Mouse (Mus musculus) B cell, adult (primary cell): ENCODE results near the gene Pwwp2b. TPM values are rescaled to one million over a fixed set of nuclear protein-coding genes. Genes with fewer than 3 reads are reported as not detected.

Experiments
- total RNA-seq: library from RNA; stranded (reverse); gene quantifications from 4 replicates; pipeline ENCODE4 v1.2.4, GENCODE M21; 2023; ENCODE audit not compliant: inconsistent age

Gene Pwwp2b
- total RNA-seq, result 2.9 to 4.1 TPM (median 3.1 TPM) in 4 replicates

GRCm38 (mm10) chr7:139247881-139248614 is at the start of gene Pwwp2b:
TSS of gene Pwwp2b (plus strand) at chr7:139248482.

DNA sequence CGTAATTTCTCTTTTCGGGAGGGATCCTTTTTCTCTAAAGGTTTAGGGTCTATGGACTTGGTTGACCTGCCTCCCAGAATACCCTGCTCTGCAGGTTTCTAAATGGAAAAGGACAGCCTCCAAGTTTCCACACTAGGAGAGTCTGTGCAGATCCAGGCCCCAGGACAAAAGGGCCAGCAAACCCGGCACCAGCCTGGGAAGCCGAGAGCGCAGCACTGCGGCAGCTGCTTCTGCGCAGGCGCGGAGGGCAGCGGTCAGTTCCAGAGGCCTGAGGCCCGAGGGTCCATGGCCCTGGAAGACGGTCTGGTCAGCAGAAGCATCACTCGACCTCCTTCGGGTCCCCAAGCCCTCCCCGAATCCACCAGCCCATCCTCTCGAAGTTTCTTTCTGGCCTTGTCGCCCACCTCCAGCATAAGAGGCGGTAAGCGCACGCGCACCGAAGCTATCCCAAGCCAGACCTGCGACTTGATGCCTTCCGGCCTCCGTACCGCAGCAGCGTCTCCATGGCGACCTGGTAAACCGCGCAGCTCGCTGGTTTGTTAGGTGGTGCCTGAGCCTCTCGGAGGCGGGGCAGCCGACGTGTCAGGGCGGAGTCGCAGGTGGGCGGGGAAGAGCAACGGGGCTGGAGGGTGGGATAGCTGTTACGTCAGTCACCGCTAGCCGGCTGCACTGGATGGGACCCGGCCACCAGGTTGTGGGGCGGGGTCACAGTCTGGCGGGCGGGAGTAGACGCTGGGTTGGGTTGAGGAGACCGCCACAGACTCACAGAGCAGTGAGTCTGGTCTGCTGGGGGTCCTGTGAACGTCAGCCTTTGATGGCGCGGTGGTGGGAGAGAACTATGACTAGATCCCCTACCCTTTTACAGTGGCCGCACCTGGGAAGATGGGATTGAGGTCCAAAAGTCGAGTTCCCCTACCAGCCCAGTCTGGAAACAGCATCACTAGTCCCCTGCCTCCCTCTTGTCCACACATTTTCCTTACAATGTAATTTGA is 35.2 kb upstream of the Pwwp2b start, which contains the start of the genes Lrrc27 and Stk32c:
TSS of gene Lrrc27 (plus strand) at position 235 of the 992 bp plus-strand sequence.
TSS of gene Stk32c (minus strand) at position 554 of the 992 bp plus-strand sequence.

Other genes with a start within 250 kb of the Pwwp2b start
- not detected in 4 replicates for gene Dpysl4, start 162.5 kb upstream of the Pwwp2b start, total RNA-seq
- 0.87 TPM in 1 of 4 replicates, not detected in the others for gene Lrrc27, start 35.5 kb upstream of the Pwwp2b start, total RNA-seq
- gene Stk32c, start 35.2 kb upstream of the Pwwp2b start, total RNA-seq, result 0.24 to 0.26 TPM in 2 of 4 replicates, not detected in the others
- 30.0 to 34.8 TPM (median 32.7 TPM) in 4 replicates for gene Inpp5a, start 140.6 kb downstream of the Pwwp2b start, total RNA-seq